Mouse (Mus musculus) limb, embryonic 11.5 days (tissue): ENCODE data around the gene Gprin3. TPM values are rescaled to one million over a fixed set of nuclear protein-coding genes. Genes with fewer than 3 reads are reported as not detected.

Experiments used
- ATAC-seq: fragments of 200-750 bp; cut with Nextera tagmentation; 2 replicates; pipeline ENCODE4 v1.8.0; 2017; ENCODE audit warnings: low read depth; ENCODE audit not compliant: insufficient number of reproducible peaks, low FRiP score, low TSS enrichment
- DNase-seq: peaks from one replicate; pipeline ENCODE4 v3.0.0-alpha.2; 2015; ENCODE audit warnings: low spot score
- H3K27ac ChIP-seq: fragments of 300-500 bp; sonication (generic); replicated peaks from 2 replicates; pipeline ENCODE4 v1.5.1; 2014; ENCODE audit warnings: low read depth, mild to moderate bottlenecking, low read length
- H3K27me3 ChIP-seq: fragments of 300-500 bp; sonication (generic); 2 replicates; pipeline ENCODE4 v1.6.1; 2014; ENCODE audit warnings: mild to moderate bottlenecking, low read length, mixed read lengths; ENCODE audit not compliant: control insufficient read depth, insufficient read depth
- H3K36me3 ChIP-seq: fragments of 300-500 bp; sonication (generic); 2 replicates; pipeline ENCODE4 v1.6.1; 2014; ENCODE audit warnings: mild to moderate bottlenecking, low read length, moderate library complexity, mixed read lengths; ENCODE audit not compliant: control insufficient read depth, insufficient read depth
- H3K4me1 ChIP-seq: fragments of 300-500 bp; sonication (generic); 2 replicates; pipeline ENCODE4 v1.6.1; 2014; ENCODE audit warnings: low read length, mixed read lengths; ENCODE audit not compliant: control insufficient read depth, insufficient read depth
- H3K4me2 ChIP-seq: fragments of 300-500 bp; sonication (generic); 2 replicates; pipeline ENCODE4 v1.6.1; 2014; ENCODE audit warnings: low read depth, mild to moderate bottlenecking, moderate library complexity; ENCODE audit not compliant: severe bottlenecking
- H3K4me3 ChIP-seq: fragments of 300-500 bp; sonication (generic); 2 replicates; pipeline ENCODE4 v1.5.1; 2014; ENCODE audit warnings: low read depth, low read length
- H3K9ac ChIP-seq: fragments of 300-500 bp; sonication (generic); 2 replicates; pipeline ENCODE4 v1.6.1; 2014; ENCODE audit warnings: mild to moderate bottlenecking, low read length
- H3K9me3 ChIP-seq: fragments of 300-500 bp; sonication (generic); 2 replicates; pipeline ENCODE4 v1.6.1; 2016; ENCODE audit warnings: low read length; ENCODE audit not compliant: control insufficient read depth
- WGBS: fragments of 180-500 bp; shearing (Covaris S2); extraction: QIAGEN DNeasy Blood & Tissue Kit; methylation state at CpG from one replicate; pipeline ENCODE4 v1.1.7; 2014; 5-methylcytosine and 5-hydroxymethylcytosine counted together
- polyA plus RNA-seq: library from polyadenylated mRNA; unstranded; fragments of >200 nt; fragmentation: Nextera tagmentation; extraction: Ambion mirVana; gene quantifications from 2 replicates; pipeline ENCODE4 v1.2.1, GENCODE M21; 2014

Gprin3 gene
- polyA plus RNA-seq, 1 experiment from 2014 or later, result 0.40 TPM

- Histone ChIP-seq H3K4me1 (no peaks in the 10 kb centered on the region), H3K9me3 (no peaks in the 10 kb centered on the region), H3K4me3 (no peak overlapping the region), H3K9ac (no peak overlapping the region), H3K36me3 (no peaks in the 10 kb centered on the region), H3K4me2 (no peak overlapping the region), H3K27me3 (no peaks in the 10 kb centered on the region), H3K27ac (no peak overlapping the region)
- no peak for ATAC-seq
- WGBS, result 86% methylated on average over 3 of the region's 3 CpGs
- no peak for DNase-seq
These were observed 35.9 kb downstream of the Gprin3 start for GRCm38 (mm10) chr6:59390208-59390607.

GRCm38 (mm10) chr6:59365300-59365699 is 60.8 kb downstream of the Gprin3 start:
- H3K4me2 ChIP-seq, result no peak overlapping the region
- DNase-seq (no peak), ATAC-seq (no peak)
- H3K4me1 ChIP-seq, result no peaks in the 10 kb centered on the region
- H3K4me3 ChIP-seq, result no peak overlapping the region
- no peak overlapping the region for H3K9ac ChIP-seq
- no peaks in the 10 kb centered on the region for H3K36me3 ChIP-seq
- H3K27me3 ChIP-seq, result no peaks in the 10 kb centered on the region
- H3K9me3 ChIP-seq, result no peaks in the 10 kb centered on the region
- H3K27ac ChIP-seq, result no peak overlapping the region

GRCm38 (mm10) chr6:59363282-59363681 is 62.8 kb downstream of the Gprin3 start:
- no peaks in the 10 kb centered on the region for H3K4me1 ChIP-seq
- 86% methylated on average over 2 of the region's 2 CpGs for WGBS

GRCm38 (mm10) chr6:59354943-59355342 is 71.2 kb downstream of the Gprin3 start:
- no peaks in the 10 kb centered on the region for H3K4me1 ChIP-seq
- no peak overlapping the region for H3K27ac ChIP-seq
- H3K4me2 ChIP-seq, result no peak overlapping the region
- no peak overlapping the region for H3K9ac ChIP-seq
- ATAC-seq, result no peak
- DNase-seq, result no peak
- H3K27me3 ChIP-seq, result no peaks in the 10 kb centered on the region
- H3K9me3 ChIP-seq, result no peaks in the 10 kb centered on the region
- WGBS, result 93% methylated on average over 7 of the region's 7 CpGs
- no peaks in the 10 kb centered on the region for H3K36me3 ChIP-seq
- no peak overlapping the region for H3K4me3 ChIP-seq

More at GRCm38 (mm10) chr6:59363282-59363681, 62.8 kb downstream of the Gprin3 start:
- Histone ChIP-seq H3K9me3 (no peaks in the 10 kb centered on the region), H3K27ac (no peak overlapping the region), H3K4me2 (no peak overlapping the region), H3K27me3 (no peaks in the 10 kb centered on the region), H3K4me3 (no peak overlapping the region), H3K9ac (no peak overlapping the region), H3K36me3 (no peaks in the 10 kb centered on the region)
- ATAC-seq (no peak), DNase-seq (no peak)

- no peak overlapping the region for H3K4me3 ChIP-seq
- H3K9ac ChIP-seq, result no peak overlapping the region
- H3K36me3 ChIP-seq, result no peaks in the 10 kb centered on the region
- ATAC-seq, result no peak
- 85% methylated on average over 5 of the region's 5 CpGs for WGBS
- H3K27me3 ChIP-seq, result no peaks in the 10 kb centered on the region
- no peaks in the 10 kb centered on the region for H3K9me3 ChIP-seq
- H3K27ac ChIP-seq, result no peak overlapping the region
- H3K4me2 ChIP-seq, result no peak overlapping the region
- DNase-seq, result no peak
- no peaks in the 10 kb centered on the region for H3K4me1 ChIP-seq
These were observed 74.8 kb downstream of the Gprin3 start for GRCm38 (mm10) chr6:59351108-59351789.

- H3K4me1 ChIP-seq, result no peaks in the 10 kb centered on the region
- H3K9ac ChIP-seq, result no peak overlapping the region
- 83% methylated on average over 1 of the region's 1 CpGs for WGBS
These were observed 77.4 kb downstream of the Gprin3 start for GRCm38 (mm10) chr6:59348673-59349072.

GRCm38 (mm10) chr6:59341146-59341545 is 84.9 kb downstream of the Gprin3 start:
- Histone ChIP-seq H3K9me3 (no peaks in the 10 kb centered on the region), H3K4me2 (no peak overlapping the region), H3K4me3 (no peak overlapping the region), H3K9ac (no peak overlapping the region), H3K27ac (no peak overlapping the region), H3K4me1 (no peaks in the 10 kb centered on the region), H3K36me3 (no peaks in the 10 kb centered on the region), H3K27me3 (no peaks in the 10 kb centered on the region)
- 90% methylated on average over 1 of the region's 1 CpGs for WGBS
- ATAC-seq, result no peak
- no peak for DNase-seq

More at GRCm38 (mm10) chr6:59348673-59349072, 77.4 kb downstream of the Gprin3 start:
- H3K4me2 ChIP-seq, result no peak overlapping the region
- H3K27me3 ChIP-seq, result no peaks in the 10 kb centered on the region
- no peak overlapping the region for H3K4me3 ChIP-seq
- DNase-seq (no peak), ATAC-seq (no peak)
- no peaks in the 10 kb centered on the region for H3K36me3 ChIP-seq
- no peaks in the 10 kb centered on the region for H3K9me3 ChIP-seq
- H3K27ac ChIP-seq, result no peak overlapping the region

- no peak overlapping the region for H3K27ac ChIP-seq
- no peak for DNase-seq
- no peaks in the 10 kb centered on the region for H3K36me3 ChIP-seq
- no peak for ATAC-seq
- no peak overlapping the region for H3K9ac ChIP-seq
- H3K4me1 ChIP-seq, result no peaks in the 10 kb centered on the region
- WGBS, result 84% methylated on average over 1 of the region's 1 CpGs
- H3K27me3 ChIP-seq, result no peaks in the 10 kb centered on the region
- no peak overlapping the region for H3K4me3 ChIP-seq
- H3K4me2 ChIP-seq, result no peak overlapping the region
- no peaks in the 10 kb centered on the region for H3K9me3 ChIP-seq
These were observed 97.8 kb downstream of the Gprin3 start for GRCm38 (mm10) chr6:59328297-59328696.

GRCm38 (mm10) chr6:59315868-59316267 is 110.2 kb downstream of the Gprin3 start:
- no peaks in the 10 kb centered on the region for H3K27me3 ChIP-seq
- no peak overlapping the region for H3K4me3 ChIP-seq
- ATAC-seq, result no peak
- H3K4me2 ChIP-seq, result no peak overlapping the region
- no peak for DNase-seq
- no peak overlapping the region for H3K27ac ChIP-seq
- no peaks in the 10 kb centered on the region for H3K4me1 ChIP-seq
- H3K36me3 ChIP-seq, result no peaks in the 10 kb centered on the region
- no peak overlapping the region for H3K9ac ChIP-seq
- H3K9me3 ChIP-seq, result no peaks in the 10 kb centered on the region
